Mouse (Mus musculus) CH12.LX (cell line): Measurements from ENCODE around the gene Ap5z1.

ENCODE experiments used
- BHLHE40 ChIP-seq: IDR thresholded peaks from 2 replicates; pipeline ENCODE4 v1.6.1; 2011; ENCODE audit warnings: mild to moderate bottlenecking, low read depth, low read length, improper control_type of control experiment
- CTCF ChIP-seq, 2 experiments: IDR thresholded peaks in 1 of 2; conservative IDR thresholded peaks in 1 of 2; 2 replicates each; pipeline ENCODE4 v1.5.1; 2011 to 2012; ENCODE audit warnings: low read depth in 2 of 2, low read length in 2 of 2, improper control_type of control experiment in 1 of 2, inconsistent platforms in 1 of 2, mild to moderate bottlenecking in 1 of 2, moderate library complexity in 1 of 2
- JUND ChIP-seq: conservative IDR thresholded peaks from 2 replicates; pipeline ENCODE4 v1.6.1; 2011; ENCODE audit warnings: low read depth, low read length, improper control_type of control experiment
- MAX ChIP-seq: IDR thresholded peaks from 2 replicates; pipeline ENCODE4 v1.6.1; 2011; ENCODE audit warnings: low read length, improper control_type of control experiment
- MAZ ChIP-seq: IDR thresholded peaks from 2 replicates; pipeline ENCODE4 v1.6.1; 2012; ENCODE audit warnings: low read depth, mild to moderate bottlenecking, inconsistent platforms, low read length, improper control_type of control experiment, moderate library complexity
- POLR2AphosphoS2 ChIP-seq: IDR thresholded peaks from 2 replicates; pipeline ENCODE4 v1.6.1; 2011; ENCODE audit warnings: low read depth, low read length, improper control_type of control experiment
- RAD21 ChIP-seq: IDR thresholded peaks from 2 replicates; pipeline ENCODE4 v1.6.1; 2011; ENCODE audit warnings: low read depth, mild to moderate bottlenecking, low read length, improper control_type of control experiment, moderate library complexity
- ZC3H11A ChIP-seq: IDR thresholded peaks from 2 replicates; pipeline ENCODE4 v1.6.1; 2012; ENCODE audit warnings: low read depth, mild to moderate bottlenecking, inconsistent platforms, low read length, improper control_type of control experiment
- ZNF384 ChIP-seq: IDR thresholded peaks from 2 replicates; pipeline ENCODE4 v1.6.1; 2012; ENCODE audit warnings: low read depth, low read length, improper control_type of control experiment, inconsistent platforms

GRCm38 (mm10) chr5:142435736-142436135 is 28.0 kb upstream of the Ap5z1 start:
- TF ChIP-seq ZC3H11A = no peak
- no peak for TF ChIP-seq ZNF384
- no peak for TF ChIP-seq JUND
- no peak for TF ChIP-seq POLR2AphosphoS2
- no peak for TF ChIP-seq RAD21
- no peak for TF ChIP-seq CTCF (conservative IDR thresholded peaks at IDR 0.05 in 1 of 2, IDR thresholded peaks at IDR 0.05 in 1 of 2; ENCODE audit: low read depth in 2 of 2, low read length in 2 of 2)
- no peak for TF ChIP-seq BHLHE40
- no peak for TF ChIP-seq MAX
- TF ChIP-seq MAZ = no peak
